Comparison of ENCODE assay signal across 9 mouse cellular contexts in the genomic region with DNA sequence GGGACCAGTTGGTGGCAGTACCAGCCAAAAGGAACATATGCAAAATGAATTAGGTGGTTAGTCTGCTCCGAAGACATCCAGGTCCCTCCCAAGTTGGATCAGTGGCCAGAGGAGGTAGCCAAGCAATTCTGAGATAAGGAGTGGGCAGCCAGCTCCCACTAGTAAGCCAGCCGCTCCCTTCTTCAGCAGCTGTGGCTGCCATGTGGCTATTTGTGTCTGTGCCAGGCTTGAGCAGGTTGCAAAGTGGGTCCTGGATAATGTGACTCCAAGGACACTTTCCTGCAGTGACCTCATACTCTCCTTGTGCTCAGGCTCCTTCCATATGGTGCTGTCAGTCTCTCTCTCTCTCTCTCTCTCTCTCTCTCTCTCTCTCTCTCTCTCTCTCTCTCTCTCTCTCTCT.
DNase-seq lines count a peak whose midpoint lies in the region; ATAC-seq and TF ChIP-seq lines count a peak whose summit lies in the region.
"Had no signal": no experiment of that assay in that cellular context is flagged by ENCODE, and none has a peak within 500 bp of the region (broad histone marks: within the 10 kb centered on the region; RNA-seq: fewer than 3 reads in every experiment).

No protein-coding gene starts in this region.

- H3K9ac ChIP-seq in midbrain, postnatal 0 days (replicated peaks; ENCODE audit: low read length, poor library complexity, severe bottlenecking) = no peak overlapping the region
- H3K9ac ChIP-seq in midbrain, embryonic 13.5 days (replicated peaks) = no peak overlapping the region
- H3K9ac ChIP-seq in heart, postnatal 0 days (replicated peaks; ENCODE audit: low read depth, low read length) = no peak overlapping the region

- DNase-seq in gastrocnemius, adult 2 months = peak; percentile 21
- no peak for DNase-seq in gastrocnemius, adult 18-20 months (ENCODE audit: low spot score)
- DNase-seq in midbrain, postnatal 0 days (ENCODE audit: low spot score) = peak; percentile 87
- peak; percentile 57 for DNase-seq in heart, postnatal 0 days (ENCODE audit: low spot score)
- peak; percentile 18 for DNase-seq in right cerebral cortex, postnatal 4 days
- no peak for DNase-seq in spleen, adult 18-20 months

- no peaks in the 10 kb centered on the region for H3K36me3 ChIP-seq in midbrain, postnatal 0 days (ENCODE audit: insufficient read depth, low read length)
- no peaks in the 10 kb centered on the region for H3K36me3 ChIP-seq in midbrain, embryonic 13.5 days
- no peaks in the 10 kb centered on the region for H3K36me3 ChIP-seq in heart, postnatal 0 days (replicated peaks; ENCODE audit: control insufficient read depth, insufficient read depth, low read length)

- H3K9me3 ChIP-seq in midbrain, postnatal 0 days (ENCODE audit: low read length) = no peaks in the 10 kb centered on the region
- H3K9me3 ChIP-seq in midbrain, embryonic 13.5 days = no peaks in the 10 kb centered on the region
- no peaks in the 10 kb centered on the region for H3K9me3 ChIP-seq in heart, postnatal 0 days (replicated peaks; ENCODE audit: control insufficient read depth, low read length)

- H3K27me3 ChIP-seq in midbrain, postnatal 0 days (ENCODE audit: insufficient read depth, low read length) = no peaks in the 10 kb centered on the region
- no peaks in the 10 kb centered on the region for H3K27me3 ChIP-seq in midbrain, embryonic 13.5 days
- no peaks in the 10 kb centered on the region for H3K27me3 ChIP-seq in heart, postnatal 0 days (ENCODE audit: control insufficient read depth, insufficient read depth, low read length)

- H3K4me2 ChIP-seq in midbrain, postnatal 0 days (ENCODE audit: low read depth, low read length, poor library complexity, severe bottlenecking) = no peak overlapping the region
- no peak overlapping the region for H3K4me2 ChIP-seq in midbrain, embryonic 13.5 days (replicated peaks)
- H3K4me2 ChIP-seq in heart, postnatal 0 days (ENCODE audit: low read depth, low read length) = no peak overlapping the region

- H3K27ac ChIP-seq in gastrocnemius, adult 2 months = no peak overlapping the region
- H3K27ac ChIP-seq in midbrain, postnatal 0 days (ENCODE audit: low read depth, low read length) = no peak overlapping the region
- H3K27ac ChIP-seq in midbrain, embryonic 13.5 days = no peak overlapping the region
- H3K27ac ChIP-seq in heart, postnatal 0 days (ENCODE audit: low read depth) = 0 out of 2 replicates have a peak overlapping the region, but pooled peaks have one; percentile 51
- H3K27ac ChIP-seq: stomach, postnatal 0 days had no signal

- peaks cover 2% of the 10 kb centered on the region; the same call in 1 of the 2 replicates for H3K4me1 ChIP-seq in midbrain, postnatal 0 days (ENCODE audit: insufficient read depth, low read length)
- peaks cover 9% of the 10 kb centered on the region for H3K4me1 ChIP-seq in midbrain, embryonic 13.5 days (replicated peaks)
- peaks cover 13% of the 10 kb centered on the region for H3K4me1 ChIP-seq in heart, postnatal 0 days (ENCODE audit: control insufficient read depth, insufficient read depth)

- 76% methylated on average over 2 of the region's 2 CpGs for WGBS in midbrain, postnatal 0 days
- 89% methylated on average over 2 of the region's 2 CpGs for WGBS in midbrain, embryonic 13.5 days
- 25% methylated on average over 2 of the region's 2 CpGs for WGBS in heart, postnatal 0 days

- intact Hi-C loops in gastrocnemius, adult 2 months (cut with DNase I) = no loop called here

- no peak overlapping the region for H3K4me3 ChIP-seq in gastrocnemius, adult 2 months
- H3K4me3 ChIP-seq in midbrain, postnatal 0 days (ENCODE audit: low read depth, low read length) = no peak overlapping the region
- no peak overlapping the region for H3K4me3 ChIP-seq in midbrain, embryonic 13.5 days (replicated peaks)
- no peak overlapping the region for H3K4me3 ChIP-seq in heart, postnatal 0 days (ENCODE audit: low read depth, low read length)

- ATAC-seq in midbrain, postnatal 0 days (ENCODE audit: low FRiP score) = peak; percentile 68; the same call in 1 of the 2 replicates
- no peak for ATAC-seq in midbrain, embryonic 13.5 days
- peak; percentile 87 for ATAC-seq in heart, postnatal 0 days (ENCODE audit: insufficient read depth, low read depth)
- ATAC-seq in inflammation-experienced regulatory T-cells, adult 6 months = no peak

- TF ChIP-seq CTCF in gastrocnemius, adult 2 months (IDR thresholded peaks at IDR 0.05) = no peak
- no peak; the same call in 1 of the 2 replicates for TF ChIP-seq CTCF in midbrain, postnatal 0 days (IDR thresholded peaks at IDR 0.05)
- TF ChIP-seq CTCF in heart, postnatal 0 days (IDR thresholded peaks at IDR 0.05; ENCODE audit: low read depth) = no peak

- TF ChIP-seq EP300 in heart, postnatal 0 days (IDR thresholded peaks at IDR 0.05; ENCODE audit: low read depth) = no peak

Comparison
In these comparisons a context has a peak if more than half of its experiments do, and no peak if none do; other contexts are left out.
1. DNase-seq: peak in gastrocnemius, adult 2 months (single experiment), midbrain, postnatal 0 days (single experiment), heart, postnatal 0 days (single experiment) and right cerebral cortex, postnatal 4 days (single experiment); none in gastrocnemius, adult 18-20 months (single experiment) and spleen, adult 18-20 months (0 of 2).
2. ATAC-seq: peak in midbrain, postnatal 0 days (single experiment) and heart, postnatal 0 days (single experiment); none in midbrain, embryonic 13.5 days (single experiment) and inflammation-experienced regulatory T-cells, adult 6 months (single experiment).